Mouse (Mus musculus) embryo, embryonic 11 days (tissue): ENCODE measurements around the gene Commd4.

Experiments used
- DNase-seq: peaks from one replicate; pipeline ENCODE4 v3.0.0-alpha.2; 2015

The Commd4 gene

DNA sequence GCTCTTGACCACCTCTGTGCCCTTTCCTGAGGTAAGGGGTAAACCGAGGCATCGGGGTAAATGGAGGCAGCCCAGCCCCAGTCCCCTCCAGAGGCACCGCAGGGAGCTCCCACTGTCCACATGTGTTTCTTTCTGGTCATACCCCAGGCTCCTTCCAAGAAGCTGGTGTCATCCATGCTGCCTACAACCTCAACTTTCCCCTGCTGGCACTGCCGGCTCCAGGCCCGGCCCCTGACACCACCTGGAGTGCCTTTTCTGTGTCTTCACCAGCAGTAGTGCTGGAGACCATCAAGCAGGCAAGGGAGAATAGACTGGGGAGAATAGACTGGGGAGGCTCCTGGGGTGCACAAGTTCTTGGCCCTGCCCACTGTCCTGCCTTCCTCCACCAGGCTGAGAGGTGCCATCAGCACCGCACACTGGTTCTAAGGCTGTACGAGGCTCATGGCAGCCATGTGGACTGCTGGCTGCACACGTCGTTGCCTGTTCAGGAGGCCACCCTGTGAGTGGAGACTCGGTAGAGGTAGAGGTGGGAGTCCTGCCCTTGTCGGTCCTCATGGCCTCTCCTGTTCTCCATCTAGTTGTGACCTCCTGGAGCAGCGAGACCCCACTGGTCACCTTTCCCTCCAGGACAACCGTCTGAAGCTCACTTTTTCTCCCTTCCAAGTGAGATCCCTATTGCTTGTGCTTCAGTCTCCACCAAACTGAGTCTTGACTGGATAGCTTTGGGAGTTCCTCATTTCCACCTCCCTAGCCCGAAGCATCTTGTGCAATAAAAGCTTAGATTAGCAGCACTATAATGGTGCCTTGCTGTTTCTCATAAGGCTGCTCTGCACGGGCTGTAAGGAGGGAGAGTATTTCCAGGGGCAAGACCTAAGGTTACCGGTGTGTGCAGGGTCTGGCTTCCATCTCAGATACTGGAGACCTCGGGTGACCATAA lies 16.4 kb downstream of the Commd4 start:
- no peak for DNase-seq

DNA sequence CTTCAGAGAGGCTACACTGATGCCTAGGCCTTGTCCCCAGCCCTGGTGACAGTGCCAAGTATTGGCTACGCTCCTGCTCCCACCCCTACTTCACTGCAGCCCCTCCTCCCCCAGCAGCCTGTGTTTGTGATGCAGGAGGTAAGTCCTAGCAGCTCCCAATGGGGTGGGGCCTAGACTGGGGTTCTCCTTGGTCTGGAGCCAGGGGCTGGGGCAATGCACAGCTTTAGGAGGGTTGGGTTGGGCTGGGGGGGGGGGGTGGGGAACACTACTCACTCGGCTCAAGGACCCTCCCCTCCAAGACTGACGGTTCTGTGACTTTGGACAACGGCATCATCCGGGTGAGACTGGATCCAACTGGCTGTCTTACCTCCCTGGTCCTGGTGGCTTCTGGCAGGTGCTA lies 18.6 kb downstream of the Commd4 start:
- DNase-seq = no peak

DNA sequence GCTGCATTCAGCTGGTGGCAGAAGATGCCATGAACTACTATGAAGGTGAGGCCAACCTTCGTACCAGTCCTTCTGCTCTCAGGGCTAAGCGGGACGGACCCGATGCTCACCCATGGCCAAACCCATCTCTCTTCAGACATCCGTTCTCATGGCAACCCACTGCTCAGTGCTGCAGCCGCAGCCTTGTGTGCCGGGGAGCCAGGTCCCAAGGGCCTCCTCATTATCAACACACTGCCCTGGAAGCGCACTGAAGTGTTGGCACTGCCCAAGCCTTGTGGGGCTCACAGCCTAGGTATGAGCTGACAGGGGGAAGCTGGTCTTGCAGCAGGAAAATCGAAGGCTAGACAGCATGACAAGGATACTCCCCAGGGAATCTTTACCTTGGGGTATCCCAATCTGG lies 19.0 kb downstream of the Commd4 start:
- DNase-seq = no peak

- no peak for DNase-seq
Observed at GRCm38 (mm10) chr9:57138507-57138906, 19.6 kb downstream of the Commd4 start.

DNA sequence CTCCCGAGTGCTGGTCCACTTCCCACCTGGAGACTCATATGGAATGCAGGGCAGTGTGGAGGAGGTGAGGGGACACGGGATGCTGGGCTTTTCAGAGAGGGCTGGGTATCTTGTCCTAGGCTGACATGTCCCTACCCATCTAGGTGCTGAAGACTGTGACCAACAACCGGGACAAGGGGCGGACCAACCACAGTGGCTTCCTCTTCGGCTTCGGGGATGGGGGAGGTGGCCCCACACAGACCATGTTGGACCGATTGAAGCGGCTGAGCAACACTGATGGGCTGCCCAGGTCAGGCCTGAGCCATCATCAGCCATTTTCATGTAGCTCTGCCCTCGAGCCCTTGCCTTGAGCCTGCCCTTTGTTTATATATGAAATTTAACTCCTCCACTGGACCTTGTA lies 20.4 kb downstream of the Commd4 start:
- no peak for DNase-seq

DNA sequence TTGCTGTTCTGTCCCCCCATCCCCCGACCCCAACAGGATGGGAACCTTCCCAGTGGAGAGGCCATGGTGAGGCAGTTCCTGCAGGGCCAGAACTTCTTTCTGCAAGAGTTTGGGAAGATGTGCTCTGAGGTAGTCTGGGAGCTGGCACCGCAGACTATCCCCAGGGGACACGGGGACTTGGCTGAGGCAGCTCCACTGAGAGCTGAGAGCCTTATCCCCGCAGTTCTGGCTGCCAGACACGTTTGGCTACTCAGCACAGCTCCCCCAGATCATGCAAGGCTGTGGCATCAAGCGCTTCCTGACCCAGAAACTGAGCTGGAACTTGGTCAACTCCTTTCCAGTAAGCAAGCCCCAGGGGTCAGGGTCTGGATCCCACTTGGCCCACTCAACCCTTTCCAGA lies 20.9 kb downstream of the Commd4 start:
- DNase-seq = no peak

DNA sequence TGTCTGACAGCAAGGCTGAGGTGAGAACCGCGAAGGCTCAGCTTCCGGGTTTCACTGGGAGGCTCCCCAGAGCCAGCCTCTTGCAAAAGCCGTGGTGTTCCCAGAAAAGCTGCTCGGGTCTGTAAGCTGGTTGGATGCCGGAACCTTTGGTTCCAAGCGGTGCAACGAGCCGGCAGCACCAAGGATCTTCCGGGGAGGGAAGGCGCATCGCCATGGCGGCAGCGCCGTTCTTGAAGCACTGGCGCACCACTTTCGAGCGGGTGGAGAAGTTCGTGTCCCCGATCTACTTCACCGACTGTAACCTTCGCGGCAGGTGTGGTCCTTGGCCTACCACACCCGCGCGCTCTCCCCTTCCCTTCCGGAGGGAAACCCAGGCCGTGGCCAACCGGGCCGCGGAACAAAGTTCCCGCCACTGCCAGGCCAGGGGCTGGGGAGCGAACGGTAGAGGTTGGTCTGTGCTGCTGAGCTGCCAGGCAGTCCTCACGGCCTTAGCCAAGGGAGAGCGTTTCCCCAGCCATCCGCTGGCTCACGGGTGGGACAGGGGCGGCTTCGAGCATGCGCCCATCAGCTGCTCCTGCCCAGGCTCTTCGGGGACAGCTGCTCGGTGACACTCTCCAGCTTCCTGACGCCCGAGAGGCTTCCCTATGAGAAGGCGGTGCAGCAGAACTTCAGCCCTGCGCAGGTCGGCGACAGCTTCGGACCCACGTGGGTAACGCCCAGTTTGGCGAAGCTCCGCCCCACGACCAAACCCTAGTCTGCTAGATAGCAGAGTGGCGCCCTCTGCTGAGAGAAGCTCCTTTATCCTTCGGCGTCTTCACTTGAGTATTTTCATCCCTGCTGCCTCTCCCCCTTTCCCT lies 27.3 kb downstream of the Commd4 start, which contains the start of gene Man2c1:
Gene Man2c1, plus strand, starts transcription at position 114 of the 857 bp plus-strand sequence.
- peak; percentile 97 for DNase-seq

DNA sequence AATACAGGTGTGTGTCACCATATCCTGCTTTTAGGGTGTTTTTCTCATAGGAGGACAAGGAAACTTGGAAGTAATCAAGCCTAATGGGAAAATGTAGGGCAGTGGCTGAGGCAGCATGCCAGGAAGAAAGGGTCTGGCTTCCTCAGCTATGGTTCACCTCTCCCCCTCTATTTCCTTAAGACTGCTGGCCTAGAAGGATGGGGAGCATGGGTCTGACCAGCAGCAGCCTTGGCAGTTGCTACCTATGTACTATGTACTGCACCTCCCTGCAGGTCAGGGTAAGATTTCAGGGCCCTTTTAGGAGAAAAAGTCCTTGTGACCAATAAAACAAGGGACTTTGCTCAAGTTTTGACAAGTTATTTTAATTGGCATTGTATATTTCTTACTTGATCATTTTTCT lies 28.5 kb downstream of the Commd4 start:
- no peak for DNase-seq

DNA sequence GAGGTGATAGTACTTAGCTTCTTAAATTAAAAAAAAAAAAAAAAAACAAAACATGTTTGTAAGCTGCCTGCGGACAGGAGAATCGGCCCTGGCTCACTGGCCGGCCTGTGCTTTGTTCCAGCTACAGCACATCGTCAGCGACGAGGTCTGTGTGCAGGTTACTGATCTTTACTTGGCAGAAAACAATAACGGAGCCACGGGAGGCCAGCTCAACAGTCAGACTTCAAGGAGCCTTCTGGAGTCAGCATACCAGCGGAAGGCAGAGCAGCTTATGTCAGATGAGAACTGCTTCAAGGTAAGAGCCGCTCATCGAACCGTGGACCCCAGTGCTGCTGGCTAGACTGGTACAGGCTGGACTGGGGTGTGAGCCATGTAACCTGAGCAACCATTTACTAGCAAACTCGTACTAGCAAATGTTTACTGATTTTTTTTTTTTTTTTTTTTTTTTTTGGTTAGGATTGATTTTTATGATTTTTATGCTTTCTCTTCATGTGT lies 40.8 kb downstream of the Commd4 start:
- DNase-seq = no peak
